ENCODE assay signal across 8 mouse cellular contexts in the genomic region with DNA sequence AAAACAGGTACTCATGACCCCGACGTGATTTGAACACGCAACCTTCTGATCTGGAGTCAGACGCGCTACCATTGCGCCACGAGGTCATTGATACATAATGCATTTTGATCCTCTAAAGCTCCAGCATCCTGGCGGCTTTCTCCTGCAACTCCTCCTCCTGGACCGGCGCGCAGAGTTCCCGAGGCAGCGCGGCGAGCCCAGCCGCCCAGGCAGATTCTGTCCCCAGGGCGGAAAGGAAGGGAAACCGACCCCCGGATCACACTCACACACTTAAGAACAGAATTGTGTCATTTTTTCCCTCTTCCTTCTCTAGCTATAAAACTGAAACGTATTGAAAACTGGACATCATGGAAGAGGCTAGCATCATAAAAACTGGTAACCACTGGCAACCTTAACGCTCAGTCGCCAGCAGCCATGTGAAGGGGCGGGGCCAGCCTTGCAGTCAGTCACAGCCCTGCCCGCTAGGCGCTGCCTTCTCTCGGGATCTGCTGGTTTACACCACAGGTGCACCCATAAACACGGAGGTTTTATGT. TPM values are rescaled to one million over a fixed set of nuclear protein-coding genes. Genes with fewer than 3 reads are reported as not detected.
DNase-seq lines count a peak whose midpoint lies in the region; ATAC-seq and TF ChIP-seq lines count a peak whose summit lies in the region.

No protein-coding gene starts in this region.

- ATAC-seq in Patski = peak; percentile 12
- peak; percentile 71 for ATAC-seq in hindbrain, embryonic 14.5 days (ENCODE audit: low FRiP score)
- ATAC-seq in lung, postnatal 0 days = peak; percentile 73

- CTCF ChIA-PET in Patski (lab: Charles Lee) = interaction anchor here (1.7 to 1.9 kb wide), 2 partner anchors 10 to 105 kb away, joined by 5 to 6 read pairs; no protein-coding TSS in a partner anchor

- peak overlapping the region; percentile 33 for H3K4me3 ChIP-seq in hindbrain, embryonic 14.5 days (replicated peaks; ENCODE audit: low read length)
- H3K4me3 ChIP-seq in lung, postnatal 0 days (ENCODE audit: low read depth, low read length) = peak overlapping the region; percentile 31

- TF ChIP-seq EP300 in lung, postnatal 0 days (IDR thresholded peaks at IDR 0.05) = no peak

- no peaks in the 10 kb centered on the region for H3K9me3 ChIP-seq in hindbrain, embryonic 14.5 days (ENCODE audit: control insufficient read depth, low read length)
- H3K9me3 ChIP-seq in lung, postnatal 0 days (ENCODE audit: low read length) = no peaks in the 10 kb centered on the region

- peak overlapping the region; percentile 35 for H3K9ac ChIP-seq in hindbrain, embryonic 14.5 days
- no peak overlapping the region for H3K9ac ChIP-seq in lung, postnatal 0 days (replicated peaks; ENCODE audit: low read depth)

- H3K27ac ChIP-seq in hindbrain, embryonic 14.5 days = no peak overlapping the region
- no peak overlapping the region for H3K27ac ChIP-seq in lung, postnatal 0 days (ENCODE audit: low read length)

- H3K4me1 ChIP-seq in hindbrain, embryonic 14.5 days (replicated peaks; ENCODE audit: control insufficient read depth, insufficient read depth, low read length) = 0 out of 2 replicates have a peak, but pooled peaks cover 4% of the 10 kb centered on the region
- no peaks in the 10 kb centered on the region for H3K4me1 ChIP-seq in lung, postnatal 0 days (ENCODE audit: insufficient read depth, low read depth, low read length)

- POLR2A ChIA-PET in Patski (lab: Charles Lee) = no interaction called here

- H3K36me3 ChIP-seq in hindbrain, embryonic 14.5 days (replicated peaks; ENCODE audit: control insufficient read depth, insufficient read depth) = no peaks in the 10 kb centered on the region
- H3K36me3 ChIP-seq in lung, postnatal 0 days (ENCODE audit: insufficient read depth, low read length) = no peaks in the 10 kb centered on the region

- H3K27me3 ChIP-seq in Patski = peaks cover 55% of the 10 kb centered on the region
- H3K27me3 ChIP-seq in hindbrain, embryonic 14.5 days (ENCODE audit: control insufficient read depth, insufficient read depth, low read length) = no peaks in the 10 kb centered on the region
- H3K27me3 ChIP-seq in lung, postnatal 0 days (replicated peaks; ENCODE audit: insufficient read depth, low read length) = no peaks in the 10 kb centered on the region

- DNase-seq in Patski (ENCODE audit: low read depth, low spot score) = no peak
- peak; percentile 77 to 83 for DNase-seq in cerebellum, postnatal 14 days
- peak; percentile 79 to 84 for DNase-seq in frontal cortex, postnatal 36 days (ENCODE audit: low spot score in 2 of 2)
- DNase-seq in hindbrain, embryonic 14.5 days (ENCODE audit: low spot score) = peak; percentile 73
- peak; percentile 36 to 63 for DNase-seq in layer of hippocampus, postnatal 25 days (ENCODE audit: extremely low spot score in 1 of 2, low spot score in 1 of 2)
- peak; percentile 48 for DNase-seq in lung, postnatal 0 days (ENCODE audit: low spot score)
- DNase-seq in retina, embryonic 14.5 days (ENCODE audit: low spot score) = peak; percentile 80
- DNase-seq in urinary bladder, postnatal 25 days (ENCODE audit: low spot score) = peak; percentile 53

- 2% methylated on average over 27 of the region's 27 CpGs for WGBS in hindbrain, embryonic 14.5 days
- WGBS in lung, postnatal 0 days = 4% methylated on average over 27 of the region's 27 CpGs

- TF ChIP-seq CTCF in Patski (IDR thresholded peaks at IDR 0.05) = no peak
- TF ChIP-seq CTCF in lung, postnatal 0 days (IDR thresholded peaks at IDR 0.05) = peak; percentile 44

- in situ Hi-C loops in Patski (cut with MboI; ENCODE audit: low pct_unique_long_range_greater_than_20kb) = no loop called here

- H3K4me2 ChIP-seq in hindbrain, embryonic 14.5 days (replicated peaks) = peak overlapping the region; percentile 54
- peak overlapping the region; percentile 51 for H3K4me2 ChIP-seq in lung, postnatal 0 days (replicated peaks; ENCODE audit: low read depth, low read length)

RNA-seq across cellular contexts. Expression of a gene that starts 6.8 kb away (rescaled TPM):
- not detected for polyA plus RNA-seq in Patski (2021)
- not detected in 2 replicates for polyA plus RNA-seq in hindbrain, embryonic 14.5 days (2014; fragmentation: Nextera tagmentation; extraction: Ambion mirVana)
- not detected for total RNA-seq in layer of hippocampus, postnatal 25 days (2021)
- polyA plus RNA-seq in lung, postnatal 0 days (2015; fragmentation: Nextera tagmentation; extraction: Ambion mirVana) = not detected in 2 replicates

RNA-seq across cellular contexts. Expression of a gene that starts 14.4 kb away (rescaled TPM):
- 5.5 TPM for polyA plus RNA-seq in Patski (2021)
- 18.5 and 19.4 TPM in 2 replicates for polyA plus RNA-seq in hindbrain, embryonic 14.5 days (2014; fragmentation: Nextera tagmentation; extraction: Ambion mirVana)
- total RNA-seq in layer of hippocampus, postnatal 25 days (2021) = 10 to 100 TPM; 15.5 to 19.2 TPM
- 2.5 and 3.3 TPM in 2 replicates for polyA plus RNA-seq in lung, postnatal 0 days (2015; fragmentation: Nextera tagmentation; extraction: Ambion mirVana)

RNA-seq across cellular contexts. Expression of a gene that starts 43.2 kb away (rescaled TPM):
- 1.7 TPM for polyA plus RNA-seq in Patski (2021)
- polyA plus RNA-seq in hindbrain, embryonic 14.5 days (2014; fragmentation: Nextera tagmentation; extraction: Ambion mirVana) = 27.1 and 28.9 TPM in 2 replicates
- 10 to 100 TPM; 21.9 to 22.8 TPM for total RNA-seq in layer of hippocampus, postnatal 25 days (2021)
- polyA plus RNA-seq in lung, postnatal 0 days (2015; fragmentation: Nextera tagmentation; extraction: Ambion mirVana) = 4.7 and 5.1 TPM in 2 replicates

Comparison
In these comparisons a context has a peak if more than half of its experiments do, and no peak if none do; other contexts are left out.
1. ATAC-seq: peak in every context shown above with its lines; median percentile 73 in lung, postnatal 0 days; 71 in hindbrain, embryonic 14.5 days; 12 in Patski.